In the genomic region with DNA sequence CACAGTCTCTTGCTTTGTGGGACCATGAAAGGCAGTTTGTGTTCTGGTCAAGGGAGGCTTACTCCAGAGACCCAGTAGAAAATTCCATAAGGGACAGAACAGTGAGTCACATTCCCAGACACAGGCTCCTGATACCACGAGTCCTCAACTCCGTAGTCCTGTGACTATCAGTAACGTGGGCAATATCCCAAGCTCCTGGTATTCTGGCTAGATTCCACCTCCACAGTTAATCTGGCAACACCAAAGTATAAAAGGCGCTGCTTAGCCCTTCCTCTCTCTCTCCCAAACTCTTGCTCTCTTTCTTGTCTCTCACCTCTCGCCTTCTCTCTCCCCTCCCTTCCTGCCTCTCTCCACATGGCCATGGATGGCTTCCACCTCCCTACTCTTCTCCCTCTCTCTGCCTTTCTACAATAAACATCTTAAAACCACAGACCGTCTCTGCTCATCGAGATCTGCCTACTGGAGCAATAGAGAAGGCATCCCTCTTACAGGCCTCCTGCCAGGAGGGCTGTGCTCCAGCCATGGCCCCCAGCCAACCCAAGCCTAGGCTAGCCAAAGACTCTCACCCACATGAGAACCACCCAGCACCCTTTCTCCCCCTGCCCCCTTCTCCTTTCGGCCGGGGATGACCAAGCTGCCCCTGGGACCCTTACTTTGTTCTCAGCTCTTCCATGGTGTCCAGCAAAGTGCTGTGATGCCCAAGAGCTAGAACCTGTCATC, we compare ENCODE assay signal across 26 mouse cellular contexts. TPM values are rescaled to one million over a fixed set of nuclear protein-coding genes. Genes with fewer than 3 reads are reported as not detected.
DNase-seq lines count a peak whose midpoint lies in the region; ATAC-seq lines count a peak whose summit lies in the region.
"Had no signal": no experiment of that assay in that cellular context is flagged by ENCODE, and none has a peak within 500 bp of the region (broad histone marks: within the 10 kb centered on the region; RNA-seq: fewer than 3 reads in every experiment).

No protein-coding gene starts in this region.

- H3K9ac ChIP-seq in heart, embryonic 12.5 days: no peak overlapping the region
- H3K9ac ChIP-seq: forebrain, embryonic 15.5 days; hindbrain, embryonic 14.5 days; limb, embryonic 13.5 days; liver, embryonic 12.5 days; midbrain, embryonic 12.5 days; neural tube, embryonic 15.5 days; stomach, embryonic 15.5 days had no signal

- no peaks in the 10 kb centered on the region for H3K9me3 ChIP-seq in heart, embryonic 12.5 days (replicated peaks)
- H3K9me3 ChIP-seq: embryonic facial prominence, embryonic 10.5 days; forebrain, embryonic 15.5 days; limb, embryonic 13.5 days; liver, embryonic 12.5 days; midbrain, embryonic 12.5 days; neural tube, embryonic 15.5 days; stomach, embryonic 15.5 days had no signal

- no peak for ATAC-seq in heart, embryonic 12.5 days (ENCODE audit: insufficient number of reproducible peaks, low FRiP score)
- ATAC-seq: forebrain, embryonic 15.5 days; liver, embryonic 12.5 days; Patski had no signal

- 72% methylated on average over 9 of the region's 9 CpGs for WGBS in heart, embryonic 12.5 days

- no peak overlapping the region for H3K27ac ChIP-seq in heart, embryonic 12.5 days (ENCODE audit: poor library complexity, severe bottlenecking)
- H3K27ac ChIP-seq: embryonic facial prominence, embryonic 10.5 days; forebrain, embryonic 15.5 days; hindbrain, embryonic 14.5 days; limb, embryonic 13.5 days; liver, embryonic 12.5 days; midbrain, embryonic 12.5 days; neural tube, embryonic 15.5 days; stomach, embryonic 15.5 days had no signal

- no peaks in the 10 kb centered on the region for H3K36me3 ChIP-seq in heart, embryonic 12.5 days
- H3K36me3 ChIP-seq: embryonic facial prominence, embryonic 10.5 days; forebrain, embryonic 15.5 days; limb, embryonic 13.5 days; liver, embryonic 12.5 days; midbrain, embryonic 12.5 days; neural tube, embryonic 15.5 days; stomach, embryonic 15.5 days had no signal

- H3K4me3 ChIP-seq in heart, embryonic 12.5 days: no peak overlapping the region
- H3K4me3 ChIP-seq: embryonic facial prominence, embryonic 10.5 days; forebrain, embryonic 15.5 days; limb, embryonic 13.5 days; liver, embryonic 12.5 days; midbrain, embryonic 12.5 days; neural tube, embryonic 15.5 days; stomach, embryonic 15.5 days had no signal

- H3K4me2 ChIP-seq in heart, embryonic 12.5 days: no peak overlapping the region
- H3K4me2 ChIP-seq: forebrain, embryonic 15.5 days; hindbrain, embryonic 14.5 days; limb, embryonic 13.5 days; liver, embryonic 12.5 days; midbrain, embryonic 12.5 days; neural tube, embryonic 15.5 days; stomach, embryonic 15.5 days had no signal

- H3K4me1 ChIP-seq in heart, embryonic 12.5 days (replicated peaks): no peaks in the 10 kb centered on the region; the same call in 1 of the 2 replicates
- H3K4me1 ChIP-seq: embryonic facial prominence, embryonic 10.5 days; forebrain, embryonic 15.5 days; limb, embryonic 13.5 days; liver, embryonic 12.5 days; midbrain, embryonic 12.5 days; neural tube, embryonic 15.5 days; stomach, embryonic 15.5 days had no signal

- no peaks in the 10 kb centered on the region for H3K27me3 ChIP-seq in heart, embryonic 12.5 days (replicated peaks)
- H3K27me3 ChIP-seq: forebrain, embryonic 15.5 days; limb, embryonic 13.5 days; liver, embryonic 12.5 days; midbrain, embryonic 12.5 days; neural tube, embryonic 15.5 days; Patski; stomach, embryonic 15.5 days had no signal

- peak; percentile 15 for DNase-seq in adrenal gland, postnatal 14 days
- DNase-seq in adrenal gland, adult 8-10 months: no peak
- peak; percentile 31 for DNase-seq in heart, adult 8-10 months (ENCODE audit: low spot score)
- DNase-seq in kidney, adult 18-20 months: peak; percentile 34
- no peak for DNase-seq in kidney, postnatal 10 days
- DNase-seq in 3134 (ENCODE audit: extremely low read depth, insufficient read length, low spot score): peak; percentile 44
- no peak for DNase-seq in frontal cortex, postnatal 36 days (ENCODE audit: low spot score in 2 of 2)
- DNase-seq: adrenal gland, postnatal 25 days; cerebellum, adult 11-12 months; gastrocnemius, postnatal 10 days; layer of hippocampus, postnatal 36 days; lung, adult 18-20 months; lung, postnatal 14 days; right cerebral cortex, adult 18-20 months; right cerebral cortex, postnatal 4 days; thymus, postnatal 25 days had no signal

RNA-seq across cellular contexts. Expression of gene Aoah, which starts 35.4 kb away (rescaled TPM):
- 0.82 and 1.1 TPM in 2 replicates for total RNA-seq in adrenal gland, postnatal 14 days (2021)
- 1 to 10 TPM; 1.8 to 6.1 (median 2.3) TPM for total RNA-seq in adrenal gland, adult 8-10 months (2022)
- 1 to 10 TPM in 1 of 4 experiments, under 1 TPM in 3; 0.63 to 1.0 (median 0.83) TPM for total RNA-seq in heart, adult 8-10 months (2022)
- 0.46 and 0.49 TPM in 2 replicates for polyA plus RNA-seq in heart, embryonic 12.5 days (2016; fragmentation: Nextera tagmentation; extraction: Ambion mirVana)
- polyA plus RNA-seq: Patski had no signal

Comparison
In these comparisons a context has a peak if more than half of its experiments do, and no peak if none do; other contexts are left out.
1. DNase-seq: peak in adrenal gland, postnatal 14 days (single experiment), heart, adult 8-10 months (single experiment), kidney, adult 18-20 months (single experiment) and 3134 (single experiment); none in adrenal gland, adult 8-10 months (single experiment), kidney, postnatal 10 days (single experiment) and frontal cortex, postnatal 36 days (0 of 2).